Mouse (Mus musculus) lung, adult 2 months (tissue): Measurements from ENCODE around the gene Dppa5a.

Experiments
- CTCF ChIP-seq: fragments of 200-500 bp; IDR thresholded peaks from 2 replicates; pipeline ENCODE4 v1.5.1; 2011; ENCODE audit warnings: mild to moderate bottlenecking, low read length, control low read depth; ENCODE audit not compliant: insufficient read depth
- POLR2A ChIP-seq: fragments of 200-500 bp; IDR thresholded peaks from 2 replicates; pipeline ENCODE4 v1.6.1; 2011; ENCODE audit warnings: low read depth, mild to moderate bottlenecking, control low read depth, low read length, borderline replicate concordance; ENCODE audit errors: extremely low read depth

DNA sequence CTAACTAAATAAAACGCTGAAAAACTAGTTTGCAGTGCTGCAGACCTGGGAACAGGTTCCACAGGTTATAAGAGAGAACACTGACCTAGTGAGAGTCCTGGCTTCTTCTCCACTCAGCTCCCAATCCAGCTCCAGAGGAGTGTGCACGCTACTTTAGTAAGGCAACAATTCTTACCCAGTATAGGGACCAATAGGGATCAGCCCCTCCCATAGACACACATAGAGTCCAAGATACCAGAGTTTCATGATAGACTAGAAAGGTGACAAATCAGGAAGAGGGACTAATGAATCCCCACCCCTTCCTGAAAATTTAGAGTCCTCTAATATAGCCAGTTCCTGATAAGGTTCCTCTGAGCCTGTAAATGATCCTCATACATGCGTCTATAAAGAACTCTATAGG, 21.0 kb downstream of the Dppa5a start:
- TF ChIP-seq CTCF (no peak), POLR2A (no peak)
